9 mouse cellular contexts compared by ENCODE assay signal in genomic region chr9:73162571-73163333, GRCm38 (mm10). TPM values are rescaled to one million over a fixed set of nuclear protein-coding genes. Genes with fewer than 3 reads are reported as not detected.
DNase-seq lines count a peak whose midpoint lies in the region; ATAC-seq and TF ChIP-seq lines count a peak whose summit lies in the region.
"Had no signal": no experiment of that assay in that cellular context is flagged by ENCODE, and none has a peak within 500 bp of the region (broad histone marks: within the 10 kb centered on the region; RNA-seq: fewer than 3 reads in every experiment).

No protein-coding gene starts in this region.

- no peak for TF ChIP-seq POLR2A in brain, embryonic 14.5 days (IDR thresholded peaks at IDR 0.05; ENCODE audit: borderline replicate concordance, extremely low read depth, insufficient read depth, insufficient read length, poor library complexity, severe bottlenecking)
- no peak for TF ChIP-seq POLR2A in testis, adult 2 months (IDR thresholded peaks at IDR 0.05; ENCODE audit: control insufficient read depth, low read depth, low read length)

- peak overlapping the region; percentile 45 for H3K4me3 ChIP-seq in forebrain, embryonic 10.5 days
- peak overlapping the region; percentile 42 for H3K4me3 ChIP-seq in heart, postnatal 0 days (ENCODE audit: low read depth, low read length)
- no peak overlapping the region; the same call in 1 of the 2 replicates for H3K4me3 ChIP-seq in liver, embryonic 15.5 days (replicated peaks)
- H3K4me3 ChIP-seq in neural tube, embryonic 12.5 days = no peak overlapping the region
- H3K4me3 ChIP-seq in testis, adult 2 months (ENCODE audit: control insufficient read depth, low read depth, low read length) = peak overlapping the region; percentile 56
- H3K4me3 ChIP-seq: erythroblast, embryonic 14.5 days had no signal

- H3K9ac ChIP-seq in heart, postnatal 0 days (replicated peaks; ENCODE audit: low read depth, low read length) = 0 out of 2 replicates have a peak overlapping the region, but pooled peaks have one; percentile 11
- H3K9ac ChIP-seq in liver, embryonic 15.5 days = no peak overlapping the region
- H3K9ac ChIP-seq in neural tube, embryonic 12.5 days = no peak overlapping the region

- H3K36me3 ChIP-seq in forebrain, embryonic 10.5 days (replicated peaks) = no peaks in the 10 kb centered on the region
- H3K36me3 ChIP-seq in heart, postnatal 0 days (replicated peaks; ENCODE audit: control insufficient read depth, insufficient read depth, low read length) = no peaks in the 10 kb centered on the region
- H3K36me3 ChIP-seq in liver, embryonic 15.5 days (replicated peaks) = no peaks in the 10 kb centered on the region
- H3K36me3 ChIP-seq in neural tube, embryonic 12.5 days = no peaks in the 10 kb centered on the region
- H3K36me3 ChIP-seq in testis, adult 2 months (ENCODE audit: control insufficient read depth, insufficient read depth, low read length) = no peaks in the 10 kb centered on the region

- TF ChIP-seq EP300 in heart, postnatal 0 days (IDR thresholded peaks at IDR 0.05; ENCODE audit: low read depth) = no peak

- no peak overlapping the region for H3K27ac ChIP-seq in forebrain, embryonic 10.5 days
- H3K27ac ChIP-seq in heart, postnatal 0 days (ENCODE audit: low read depth) = no peak overlapping the region
- no peak overlapping the region for H3K27ac ChIP-seq in liver, embryonic 15.5 days (replicated peaks)
- no peak overlapping the region for H3K27ac ChIP-seq in neural tube, embryonic 12.5 days
- H3K27ac ChIP-seq in testis, adult 2 months (ENCODE audit: control insufficient read depth, insufficient read depth, low read depth, low read length) = no peak overlapping the region

- peaks cover 5% of the 10 kb centered on the region for H3K27me3 ChIP-seq in forebrain, embryonic 10.5 days (ENCODE audit: poor library complexity, severe bottlenecking)
- H3K27me3 ChIP-seq in heart, postnatal 0 days (ENCODE audit: control insufficient read depth, insufficient read depth, low read length) = 0 out of 2 replicates have a peak, but pooled peaks cover 4% of the 10 kb centered on the region
- H3K27me3 ChIP-seq in liver, embryonic 15.5 days = no peaks in the 10 kb centered on the region
- H3K27me3 ChIP-seq in neural tube, embryonic 12.5 days (replicated peaks) = no peaks in the 10 kb centered on the region
- H3K27me3 ChIP-seq in testis, adult 2 months (ENCODE audit: control insufficient read depth, insufficient read depth, low read length) = 0 out of 2 replicates have a peak, but pooled peaks cover 2% of the 10 kb centered on the region

- no peaks in the 10 kb centered on the region for H3K9me3 ChIP-seq in forebrain, embryonic 10.5 days
- no peaks in the 10 kb centered on the region for H3K9me3 ChIP-seq in heart, postnatal 0 days (replicated peaks; ENCODE audit: control insufficient read depth, low read length)
- H3K9me3 ChIP-seq in liver, embryonic 15.5 days (replicated peaks) = peaks cover 5% of the 10 kb centered on the region
- no peaks in the 10 kb centered on the region for H3K9me3 ChIP-seq in neural tube, embryonic 12.5 days

- peak overlapping the region; percentile 69 for H3K4me2 ChIP-seq in heart, postnatal 0 days (ENCODE audit: low read depth, low read length)
- H3K4me2 ChIP-seq in liver, embryonic 15.5 days = peak overlapping the region; percentile 50
- H3K4me2 ChIP-seq in neural tube, embryonic 12.5 days (replicated peaks) = peak overlapping the region; percentile 51

- peak; percentile 87 for TF ChIP-seq CTCF in brain, embryonic 14.5 days (IDR thresholded peaks at IDR 0.05; ENCODE audit: borderline replicate concordance, extremely low read depth, insufficient read depth, insufficient read length)
- TF ChIP-seq CTCF in heart, postnatal 0 days (IDR thresholded peaks at IDR 0.05; ENCODE audit: low read depth) = peak; percentile 90
- TF ChIP-seq CTCF in testis, adult 2 months (IDR thresholded peaks at IDR 0.05; ENCODE audit: control insufficient read depth, insufficient read depth, insufficient replicate concordance, low read depth, low read length) = peak; percentile 29; the same call in 1 of the 2 replicates

- no peak; the same call in 1 of the 2 replicates for ATAC-seq in heart, postnatal 0 days (ENCODE audit: insufficient read depth, low read depth)
- ATAC-seq in liver, embryonic 15.5 days (ENCODE audit: insufficient read depth) = no peak
- ATAC-seq in neural tube, embryonic 12.5 days (ENCODE audit: low FRiP score, low read depth) = no peak

- H3K4me1 ChIP-seq in forebrain, embryonic 10.5 days = no peaks in the 10 kb centered on the region
- no peaks in the 10 kb centered on the region for H3K4me1 ChIP-seq in heart, postnatal 0 days (ENCODE audit: control insufficient read depth, insufficient read depth)
- H3K4me1 ChIP-seq in liver, embryonic 15.5 days (replicated peaks) = no peaks in the 10 kb centered on the region
- no peaks in the 10 kb centered on the region for H3K4me1 ChIP-seq in neural tube, embryonic 12.5 days
- H3K4me1 ChIP-seq in testis, adult 2 months (ENCODE audit: control insufficient read depth, insufficient read depth, low read length) = peaks cover 3% of the 10 kb centered on the region

- peak; percentile 58 for DNase-seq in CD4-positive helper T cell, adult 2 months (ENCODE audit: low read depth, low spot score)
- peak; percentile 91 for DNase-seq in brain, embryonic 14.5 days (ENCODE audit: low read depth)
- DNase-seq in forebrain, embryonic 10.5 days (ENCODE audit: extremely low spot score, low spot score) = peak; percentile 81
- DNase-seq in heart, postnatal 0 days (ENCODE audit: low spot score) = peak; percentile 72
- peak; percentile 87 for DNase-seq in kidney, postnatal 4 days

- WGBS in forebrain, embryonic 10.5 days = 23% methylated on average over 26 of the region's 26 CpGs
- WGBS in heart, postnatal 0 days = 8% methylated on average over 26 of the region's 26 CpGs
- 19% methylated on average over 26 of the region's 26 CpGs for WGBS in liver, embryonic 15.5 days (ENCODE audit: insufficient replicate concordance)
- 21% methylated on average over 26 of the region's 26 CpGs for WGBS in neural tube, embryonic 12.5 days

RNA-seq across cellular contexts. Expression of gene Rsl24d1, which starts 49.5 kb away (rescaled TPM):
- 64.6 and 72.0 TPM in 2 replicates for polyA plus RNA-seq in brain, embryonic 14.5 days (2012; rRNA removed)
- 157 and 160 TPM in 2 replicates for polyA plus RNA-seq in forebrain, embryonic 10.5 days (2016; fragmentation: Nextera tagmentation; extraction: Ambion mirVana)
- total RNA-seq in heart, postnatal 0 days (2014; rRNA removed; ENCODE audit: low replicate concordance) = 51.6 and 65.0 TPM in 2 replicates
- polyA plus RNA-seq in heart, postnatal 0 days (2015; fragmentation: Nextera tagmentation; extraction: Ambion mirVana) = 70.4 and 71.4 TPM in 2 replicates
- polyA plus RNA-seq in liver, embryonic 15.5 days (2015; fragmentation: Nextera tagmentation; extraction: Ambion mirVana) = 40.0 and 41.0 TPM in 2 replicates
- 116 TPM in 2 replicates for polyA plus RNA-seq in neural tube, embryonic 12.5 days (2016; fragmentation: Nextera tagmentation; extraction: Ambion mirVana)
- 12.5 and 14.9 TPM in 2 replicates for polyA plus RNA-seq in testis, adult 2 months (2012; rRNA removed)

Comparison
In these comparisons a context has a peak if more than half of its experiments do, and no peak if none do; other contexts are left out.
1. CTCF ChIP-seq: peak in every context shown above with its lines; median percentile 90 in heart, postnatal 0 days; 87 in brain, embryonic 14.5 days; 29 in testis, adult 2 months.
2. H3K4me3 ChIP-seq: peak in forebrain, embryonic 10.5 days (single experiment), heart, postnatal 0 days (single experiment) and testis, adult 2 months (single experiment); none in liver, embryonic 15.5 days (single experiment) and neural tube, embryonic 12.5 days (single experiment).
3. Peak in every context shown above with its lines, with median percentiles within 50 percentile points of each other: DNase-seq and H3K4me2 ChIP-seq.